Mouse (Mus musculus): ENCODE data around the gene Cyb561d1. TPM values are rescaled to one million over a fixed set of nuclear protein-coding genes. Genes with fewer than 3 reads are reported as not detected.

Gene Cyb561d1
- polyA plus RNA-seq, 1 experiment from 2014 or later, result 3.0 TPM

GRCm38 (mm10) chr3:108212406-108212805 is 11.4 kb upstream of the Cyb561d1 start:
- no peak for ATAC-seq (ENCODE audit: insufficient number of reproducible peaks, low FRiP score, low TSS enrichment, low read depth)
- Histone ChIP-seq H3K27ac (replicated peaks) (no peak overlapping the region), H3K4me1 (peaks cover 25% of the 10 kb centered on the region), H3K4me2 (replicated peaks) (no peak overlapping the region), H3K9me3 (replicated peaks) (no peaks in the 10 kb centered on the region), H3K4me3 (replicated peaks) (no peak overlapping the region), H3K36me3 (peaks cover 4% of the 10 kb centered on the region; the same call in 1 of the 2 replicates), H3K9ac (no peak overlapping the region), H3K27me3 (no peaks in the 10 kb centered on the region)
- WGBS, result 73% methylated on average over 8 of the region's 8 CpGs

GRCm38 (mm10) chr3:108211845-108212244 is 10.8 kb upstream of the Cyb561d1 start:
- H3K4me2 ChIP-seq (replicated peaks), result no peak overlapping the region
- no peaks in the 10 kb centered on the region for H3K9me3 ChIP-seq (replicated peaks)
- no peak overlapping the region for H3K4me3 ChIP-seq (replicated peaks)
- H3K36me3 ChIP-seq, result peaks cover 6% of the 10 kb centered on the region; the same call in 1 of the 2 replicates
- H3K27ac ChIP-seq (replicated peaks), result no peak overlapping the region
- peaks cover 30% of the 10 kb centered on the region for H3K4me1 ChIP-seq
- no peak overlapping the region for H3K9ac ChIP-seq
- 83% methylated on average over 6 of the region's 6 CpGs for whole genome bisulfite sequencing
- H3K27me3 ChIP-seq, result no peaks in the 10 kb centered on the region
- ATAC-seq (ENCODE audit: insufficient number of reproducible peaks, low FRiP score, low TSS enrichment, low read depth), result no peak

- Histone ChIP-seq H3K9me3 (replicated peaks) (no peaks in the 10 kb centered on the region), H3K27me3 (no peaks in the 10 kb centered on the region), H3K4me1 (peaks cover 35% of the 10 kb centered on the region), H3K36me3 (peaks cover 17% of the 10 kb centered on the region), H3K4me3 (replicated peaks) (peak within 1 kb of the TSS; percentile 62), H3K4me2 (replicated peaks) (peak within 1 kb of the TSS; percentile 85), H3K27ac (replicated peaks) (peak within 1 kb of the TSS; percentile 93), H3K9ac (peak within 1 kb of the TSS; percentile 58)
- ATAC-seq (ENCODE audit: insufficient number of reproducible peaks, low FRiP score, low TSS enrichment, low read depth), result peak; percentile 70
- WGBS, result under 1% methylated on average over 14 of the region's 14 CpGs
Measured at GRCm38 (mm10) chr3:108210771-108211139, 9.7 kb upstream of the Cyb561d1 start, which contains the start of gene Atxn7l2. Atxn7l2 (minus strand) TSS chr3:108210934.

GRCm38 (mm10) chr3:108209946-108210770 is 9.1 kb upstream of the Cyb561d1 start:
- Histone ChIP-seq H3K9me3 (replicated peaks) (no peaks in the 10 kb centered on the region), H3K4me3 (replicated peaks) (peak overlapping the region; percentile 62), H3K9ac (peak overlapping the region; percentile 58), H3K27ac (replicated peaks) (peak overlapping the region; percentile 93), H3K36me3 (peaks cover 23% of the 10 kb centered on the region), H3K4me2 (replicated peaks) (peak overlapping the region; percentile 85), H3K4me1 (peaks cover 36% of the 10 kb centered on the region), H3K27me3 (no peaks in the 10 kb centered on the region)
- under 1% methylated on average over 69 of the region's 72 CpGs for WGBS
- peak; percentile 95 for ATAC-seq (ENCODE audit: insufficient number of reproducible peaks, low FRiP score, low TSS enrichment, low read depth)

GRCm38 (mm10) chr3:108209536-108209935 is 8.5 kb upstream of the Cyb561d1 start:
- no peak for ATAC-seq (ENCODE audit: insufficient number of reproducible peaks, low FRiP score, low TSS enrichment, low read depth)
- H3K27ac ChIP-seq (replicated peaks), result peak overlapping the region; percentile 93; the same call in 1 of the 2 replicates

GRCm38 (mm10) chr3:108209001-108209400 is 8.0 kb upstream of the Cyb561d1 start:
- H3K4me2 ChIP-seq (replicated peaks), result peak overlapping the region; percentile 82
- peaks cover 35% of the 10 kb centered on the region for H3K36me3 ChIP-seq
- no peak overlapping the region for H3K27ac ChIP-seq (replicated peaks)
- no peaks in the 10 kb centered on the region for H3K9me3 ChIP-seq (replicated peaks)
- 52% methylated on average over 3 of the region's 3 CpGs for WGBS
- ATAC-seq (ENCODE audit: insufficient number of reproducible peaks, low FRiP score, low TSS enrichment, low read depth), result no peak
- 0 out of 2 replicates have a peak overlapping the region, but pooled peaks have one; percentile 58 for H3K9ac ChIP-seq
- peak overlapping the region; percentile 62 for H3K4me3 ChIP-seq (replicated peaks)
- no peaks in the 10 kb centered on the region for H3K27me3 ChIP-seq
- peaks cover 38% of the 10 kb centered on the region for H3K4me1 ChIP-seq

More at GRCm38 (mm10) chr3:108209536-108209935, 8.5 kb upstream of the Cyb561d1 start:
- peak overlapping the region; percentile 62 for H3K4me3 ChIP-seq (replicated peaks)
- peak overlapping the region; percentile 82 for H3K4me2 ChIP-seq (replicated peaks)
- no peaks in the 10 kb centered on the region for H3K27me3 ChIP-seq
- 6% methylated on average over 8 of the region's 8 CpGs for WGBS
- peak overlapping the region; percentile 58 for H3K9ac ChIP-seq
- no peaks in the 10 kb centered on the region for H3K9me3 ChIP-seq (replicated peaks)
- peaks cover 38% of the 10 kb centered on the region for H3K4me1 ChIP-seq
- peaks cover 29% of the 10 kb centered on the region for H3K36me3 ChIP-seq

GRCm38 (mm10) chr3:108206731-108207375 is 5.8 kb upstream of the Cyb561d1 start:
- no peaks in the 10 kb centered on the region for H3K9me3 ChIP-seq (replicated peaks)
- H3K4me2 ChIP-seq (replicated peaks), result peak overlapping the region; percentile 17; the same call in 1 of the 2 replicates
- H3K4me3 ChIP-seq (replicated peaks), result 0 out of 2 replicates have a peak overlapping the region, but pooled peaks have one; percentile 8
- 51% methylated on average over 15 of the region's 15 CpGs for WGBS
- H3K9ac ChIP-seq, result no peak overlapping the region
- peak overlapping the region; percentile 75 for H3K27ac ChIP-seq (replicated peaks)
- ATAC-seq (ENCODE audit: insufficient number of reproducible peaks, low FRiP score, low TSS enrichment, low read depth), result peak; percentile 26; the same call in 1 of the 2 replicates
- H3K36me3 ChIP-seq, result peaks cover 52% of the 10 kb centered on the region
- H3K27me3 ChIP-seq, result no peaks in the 10 kb centered on the region
- peaks cover 39% of the 10 kb centered on the region for H3K4me1 ChIP-seq

- WGBS, result 88% methylated on average over 8 of the region's 8 CpGs
- Histone ChIP-seq H3K36me3 (peaks cover 52% of the 10 kb centered on the region), H3K27ac (replicated peaks) (no peak overlapping the region), H3K27me3 (no peaks in the 10 kb centered on the region), H3K4me3 (replicated peaks) (no peak overlapping the region), H3K9me3 (replicated peaks) (no peaks in the 10 kb centered on the region), H3K4me2 (replicated peaks) (no peak overlapping the region), H3K4me1 (peaks cover 43% of the 10 kb centered on the region), H3K9ac (no peak overlapping the region)
- no peak for ATAC-seq (ENCODE audit: insufficient number of reproducible peaks, low FRiP score, low TSS enrichment, low read depth)
Measured at GRCm38 (mm10) chr3:108205601-108206000, 4.6 kb upstream of the Cyb561d1 start.

GRCm38 (mm10) chr3:108204470-108204869 is 3.5 kb upstream of the Cyb561d1 start:
- no peak overlapping the region for H3K4me3 ChIP-seq (replicated peaks)
- peaks cover 52% of the 10 kb centered on the region for H3K36me3 ChIP-seq
- no peak for ATAC-seq (ENCODE audit: insufficient number of reproducible peaks, low FRiP score, low TSS enrichment, low read depth)
- H3K27ac ChIP-seq (replicated peaks), result no peak overlapping the region
- no peak overlapping the region for H3K4me2 ChIP-seq (replicated peaks)
- no peaks in the 10 kb centered on the region for H3K9me3 ChIP-seq (replicated peaks)
- no peak overlapping the region for H3K9ac ChIP-seq
- H3K27me3 ChIP-seq, result no peaks in the 10 kb centered on the region
- 77% methylated on average over 11 of the region's 11 CpGs for WGBS
- H3K4me1 ChIP-seq, result peaks cover 42% of the 10 kb centered on the region

- Histone ChIP-seq H3K4me2 (replicated peaks) (no peak overlapping the region), H3K9ac (no peak overlapping the region), H3K9me3 (replicated peaks) (no peaks in the 10 kb centered on the region), H3K36me3 (peaks cover 52% of the 10 kb centered on the region), H3K27ac (replicated peaks) (no peak overlapping the region), H3K4me1 (peaks cover 35% of the 10 kb centered on the region), H3K27me3 (no peaks in the 10 kb centered on the region), H3K4me3 (replicated peaks) (no peak overlapping the region)
- ATAC-seq (ENCODE audit: insufficient number of reproducible peaks, low FRiP score, low TSS enrichment, low read depth), result no peak
- WGBS, result 81% methylated on average over 11 of the region's 11 CpGs
Measured at GRCm38 (mm10) chr3:108203621-108204325, 2.8 kb upstream of the Cyb561d1 start.

- Histone ChIP-seq H3K9me3 (replicated peaks) (no peaks in the 10 kb centered on the region), H3K4me3 (replicated peaks) (no peak overlapping the region), H3K36me3 (peaks cover 51% of the 10 kb centered on the region), H3K4me2 (replicated peaks) (no peak overlapping the region), H3K4me1 (peaks cover 30% of the 10 kb centered on the region), H3K27me3 (no peaks in the 10 kb centered on the region), H3K27ac (replicated peaks) (no peak overlapping the region), H3K9ac (no peak overlapping the region)
- WGBS, result 93% methylated on average over 13 of the region's 13 CpGs
- no peak for ATAC-seq (ENCODE audit: insufficient number of reproducible peaks, low FRiP score, low TSS enrichment, low read depth)
Measured at GRCm38 (mm10) chr3:108203212-108203611, 2.2 kb upstream of the Cyb561d1 start.

Measured in embryonic facial prominence, embryonic 15.5 days (tissue).